Mouse (Mus musculus) spleen, adult 2 months (tissue): ENCODE data around the gene Bclaf1.

ENCODE experiments used
- CTCF ChIP-seq: fragments of 200-500 bp; IDR thresholded peaks from 2 replicates; pipeline ENCODE4 v1.5.1; 2011; ENCODE audit warnings: mild to moderate bottlenecking, inconsistent platforms; ENCODE audit not compliant: insufficient read depth, insufficient read length, insufficient replicate concordance; ENCODE audit errors: extremely low read depth
- POLR2A ChIP-seq: fragments of 200-500 bp; IDR thresholded peaks from 2 replicates; pipeline ENCODE4 v1.6.1; 2011; ENCODE audit warnings: low read depth, low read length, inconsistent platforms

GRCm38 (mm10) chr10:20272380-20272779, 39.9 kb upstream of the Bclaf1 start:
- no peak for TF ChIP-seq POLR2A
- TF ChIP-seq CTCF = no peak
